Mouse (Mus musculus): ENCODE data around the gene Prune1. TPM values are rescaled to one million over a fixed set of nuclear protein-coding genes. Genes with fewer than 3 reads are reported as not detected.

The Prune1 gene
- polyA plus RNA-seq, 1 experiment from 2014 or later = 23.1 TPM

- ATAC-seq (ENCODE audit: insufficient number of reproducible peaks, insufficient read depth, low FRiP score, low read depth) = no peak
- Histone ChIP-seq H3K9me3 (ENCODE audit: control insufficient read depth, low read depth, low read length) (no peaks in the 10 kb centered on the region), H3K4me3 (ENCODE audit: low read depth, low read length) (no peak overlapping the region), H3K4me1 (ENCODE audit: control insufficient read depth, insufficient read depth, low read length) (no peaks in the 10 kb centered on the region), H3K36me3 (ENCODE audit: control insufficient read depth, insufficient read depth, low read length) (peaks cover 40% of the 10 kb centered on the region), H3K27me3 (ENCODE audit: control insufficient read depth, insufficient read depth, low read length) (no peaks in the 10 kb centered on the region), H3K9ac (replicated peaks; ENCODE audit: low read depth, low read length) (no peak overlapping the region), H3K4me2 (replicated peaks; ENCODE audit: low read depth, low read length) (no peak overlapping the region), H3K27ac (ENCODE audit: low read length) (no peak overlapping the region)
- WGBS = 74% methylated on average over 5 of the region's 5 CpGs
These were observed 12.8 kb upstream of the Prune1 start for GRCm38 (mm10) chr3:95294718-95295117.

GRCm38 (mm10) chr3:95294316-95294715, 12.4 kb upstream of the Prune1 start:
- H3K27me3 ChIP-seq (ENCODE audit: control insufficient read depth, insufficient read depth, low read length) = no peaks in the 10 kb centered on the region
- no peak overlapping the region for H3K4me3 ChIP-seq (ENCODE audit: low read depth, low read length)
- ATAC-seq (ENCODE audit: insufficient number of reproducible peaks, insufficient read depth, low FRiP score, low read depth) = no peak
- H3K9ac ChIP-seq (replicated peaks; ENCODE audit: low read depth, low read length) = no peak overlapping the region
- H3K36me3 ChIP-seq (ENCODE audit: control insufficient read depth, insufficient read depth, low read length) = peaks cover 43% of the 10 kb centered on the region
- no peak overlapping the region for H3K4me2 ChIP-seq (replicated peaks; ENCODE audit: low read depth, low read length)
- H3K9me3 ChIP-seq (ENCODE audit: control insufficient read depth, low read depth, low read length) = no peaks in the 10 kb centered on the region
- WGBS = 89% methylated on average over 7 of the region's 7 CpGs
- no peaks in the 10 kb centered on the region for H3K4me1 ChIP-seq (ENCODE audit: control insufficient read depth, insufficient read depth, low read length)
- H3K27ac ChIP-seq (ENCODE audit: low read length) = no peak overlapping the region

- H3K4me1 ChIP-seq (ENCODE audit: control insufficient read depth, insufficient read depth, low read length) = no peaks in the 10 kb centered on the region
- WGBS = 76% methylated on average over 11 of the region's 11 CpGs
- no peaks in the 10 kb centered on the region for H3K9me3 ChIP-seq (ENCODE audit: control insufficient read depth, low read depth, low read length)
- H3K27me3 ChIP-seq (ENCODE audit: control insufficient read depth, insufficient read depth, low read length) = no peaks in the 10 kb centered on the region
- no peak overlapping the region for H3K9ac ChIP-seq (replicated peaks; ENCODE audit: low read depth, low read length)
- H3K4me2 ChIP-seq (replicated peaks; ENCODE audit: low read depth, low read length) = no peak overlapping the region
- no peak overlapping the region for H3K27ac ChIP-seq (ENCODE audit: low read length)
- no peak overlapping the region for H3K4me3 ChIP-seq (ENCODE audit: low read depth, low read length)
- H3K36me3 ChIP-seq (ENCODE audit: control insufficient read depth, insufficient read depth, low read length) = peaks cover 46% of the 10 kb centered on the region
- no peak for ATAC-seq (ENCODE audit: insufficient number of reproducible peaks, insufficient read depth, low FRiP score, low read depth)
These were observed 11.7 kb upstream of the Prune1 start for GRCm38 (mm10) chr3:95293537-95293936.

GRCm38 (mm10) chr3:95292899-95293298, 11.0 kb upstream of the Prune1 start:
- H3K9ac ChIP-seq (replicated peaks; ENCODE audit: low read depth, low read length) = no peak overlapping the region
- no peak overlapping the region for H3K4me3 ChIP-seq (ENCODE audit: low read depth, low read length)
- H3K27ac ChIP-seq (ENCODE audit: low read length) = no peak overlapping the region
- H3K36me3 ChIP-seq (ENCODE audit: control insufficient read depth, insufficient read depth, low read length) = peaks cover 50% of the 10 kb centered on the region
- no peak for ATAC-seq (ENCODE audit: insufficient number of reproducible peaks, insufficient read depth, low FRiP score, low read depth)
- no peak overlapping the region for H3K4me2 ChIP-seq (replicated peaks; ENCODE audit: low read depth, low read length)
- 90% methylated on average over 2 of the region's 2 CpGs for WGBS
- H3K4me1 ChIP-seq (ENCODE audit: control insufficient read depth, insufficient read depth, low read length) = no peaks in the 10 kb centered on the region
- no peaks in the 10 kb centered on the region for H3K27me3 ChIP-seq (ENCODE audit: control insufficient read depth, insufficient read depth, low read length)
- H3K9me3 ChIP-seq (ENCODE audit: control insufficient read depth, low read depth, low read length) = no peaks in the 10 kb centered on the region

- peaks cover 52% of the 10 kb centered on the region for H3K36me3 ChIP-seq (ENCODE audit: control insufficient read depth, insufficient read depth, low read length)
- 83% methylated on average over 4 of the region's 4 CpGs for WGBS
- H3K4me3 ChIP-seq (ENCODE audit: low read depth, low read length) = no peak overlapping the region
- H3K27ac ChIP-seq (ENCODE audit: low read length) = no peak overlapping the region
- H3K4me2 ChIP-seq (replicated peaks; ENCODE audit: low read depth, low read length) = no peak overlapping the region
- no peak overlapping the region for H3K9ac ChIP-seq (replicated peaks; ENCODE audit: low read depth, low read length)
- no peaks in the 10 kb centered on the region for H3K4me1 ChIP-seq (ENCODE audit: control insufficient read depth, insufficient read depth, low read length)
- H3K27me3 ChIP-seq (ENCODE audit: control insufficient read depth, insufficient read depth, low read length) = no peaks in the 10 kb centered on the region
- H3K9me3 ChIP-seq (ENCODE audit: control insufficient read depth, low read depth, low read length) = no peaks in the 10 kb centered on the region
- no peak for ATAC-seq (ENCODE audit: insufficient number of reproducible peaks, insufficient read depth, low FRiP score, low read depth)
These were observed 9.2 kb upstream of the Prune1 start for GRCm38 (mm10) chr3:95291041-95291440.

GRCm38 (mm10) chr3:95290156-95290555, 8.3 kb upstream of the Prune1 start:
- H3K27me3 ChIP-seq (ENCODE audit: control insufficient read depth, insufficient read depth, low read length) = no peaks in the 10 kb centered on the region
- 57% methylated on average over 6 of the region's 6 CpGs for WGBS
- H3K4me1 ChIP-seq (ENCODE audit: control insufficient read depth, insufficient read depth, low read length) = no peaks in the 10 kb centered on the region
- H3K9me3 ChIP-seq (ENCODE audit: control insufficient read depth, low read depth, low read length) = no peaks in the 10 kb centered on the region
- no peak overlapping the region for H3K4me2 ChIP-seq (replicated peaks; ENCODE audit: low read depth, low read length)
- H3K9ac ChIP-seq (replicated peaks; ENCODE audit: low read depth, low read length) = no peak overlapping the region
- no peak overlapping the region for H3K27ac ChIP-seq (ENCODE audit: low read length)
- ATAC-seq (ENCODE audit: insufficient number of reproducible peaks, insufficient read depth, low FRiP score, low read depth) = no peak
- no peak overlapping the region for H3K4me3 ChIP-seq (ENCODE audit: low read depth, low read length)
- H3K36me3 ChIP-seq (ENCODE audit: control insufficient read depth, insufficient read depth, low read length) = peaks cover 52% of the 10 kb centered on the region

- no peak for ATAC-seq (ENCODE audit: insufficient number of reproducible peaks, insufficient read depth, low FRiP score, low read depth)
- no peaks in the 10 kb centered on the region for H3K9me3 ChIP-seq (ENCODE audit: control insufficient read depth, low read depth, low read length)
- WGBS = 91% methylated on average over 4 of the region's 4 CpGs
- H3K4me2 ChIP-seq (replicated peaks; ENCODE audit: low read depth, low read length) = no peak overlapping the region
- H3K9ac ChIP-seq (replicated peaks; ENCODE audit: low read depth, low read length) = no peak overlapping the region
- peaks cover 3% of the 10 kb centered on the region; the same call in 1 of the 2 replicates for H3K4me1 ChIP-seq (ENCODE audit: control insufficient read depth, insufficient read depth, low read length)
- no peak overlapping the region for H3K27ac ChIP-seq (ENCODE audit: low read length)
- H3K27me3 ChIP-seq (ENCODE audit: control insufficient read depth, insufficient read depth, low read length) = no peaks in the 10 kb centered on the region
- no peak overlapping the region for H3K4me3 ChIP-seq (ENCODE audit: low read depth, low read length)
- H3K36me3 ChIP-seq (ENCODE audit: control insufficient read depth, insufficient read depth, low read length) = peaks cover 49% of the 10 kb centered on the region
These were observed 7.5 kb upstream of the Prune1 start for GRCm38 (mm10) chr3:95289419-95289818.

GRCm38 (mm10) chr3:95287541-95287940, 5.7 kb upstream of the Prune1 start:
- Histone ChIP-seq H3K4me2 (replicated peaks; ENCODE audit: low read depth, low read length) (no peak overlapping the region), H3K4me3 (ENCODE audit: low read depth, low read length) (no peak overlapping the region), H3K27me3 (ENCODE audit: control insufficient read depth, insufficient read depth, low read length) (no peaks in the 10 kb centered on the region), H3K4me1 (ENCODE audit: control insufficient read depth, insufficient read depth, low read length) (peaks cover 10% of the 10 kb centered on the region), H3K36me3 (ENCODE audit: control insufficient read depth, insufficient read depth, low read length) (peaks cover 35% of the 10 kb centered on the region), H3K27ac (ENCODE audit: low read length) (no peak overlapping the region), H3K9ac (replicated peaks; ENCODE audit: low read depth, low read length) (no peak overlapping the region), H3K9me3 (ENCODE audit: control insufficient read depth, low read depth, low read length) (no peaks in the 10 kb centered on the region)
- ATAC-seq (ENCODE audit: insufficient number of reproducible peaks, insufficient read depth, low FRiP score, low read depth) = no peak
- 89% methylated on average over 3 of the region's 3 CpGs for WGBS

GRCm38 (mm10) chr3:95286510-95286909, 4.6 kb upstream of the Prune1 start:
- Histone ChIP-seq H3K4me2 (replicated peaks; ENCODE audit: low read depth, low read length) (no peak overlapping the region), H3K27me3 (ENCODE audit: control insufficient read depth, insufficient read depth, low read length) (no peaks in the 10 kb centered on the region), H3K27ac (ENCODE audit: low read length) (no peak overlapping the region), H3K4me3 (ENCODE audit: low read depth, low read length) (no peak overlapping the region), H3K9ac (replicated peaks; ENCODE audit: low read depth, low read length) (no peak overlapping the region), H3K9me3 (ENCODE audit: control insufficient read depth, low read depth, low read length) (no peaks in the 10 kb centered on the region), H3K4me1 (ENCODE audit: control insufficient read depth, insufficient read depth, low read length) (peaks cover 10% of the 10 kb centered on the region), H3K36me3 (ENCODE audit: control insufficient read depth, insufficient read depth, low read length) (peaks cover 28% of the 10 kb centered on the region)
- 88% methylated on average over 7 of the region's 7 CpGs for WGBS
- no peak for ATAC-seq (ENCODE audit: insufficient number of reproducible peaks, insufficient read depth, low FRiP score, low read depth)
